Mouse (Mus musculus): ENCODE measurements around the gene Lhx5.

DNA sequence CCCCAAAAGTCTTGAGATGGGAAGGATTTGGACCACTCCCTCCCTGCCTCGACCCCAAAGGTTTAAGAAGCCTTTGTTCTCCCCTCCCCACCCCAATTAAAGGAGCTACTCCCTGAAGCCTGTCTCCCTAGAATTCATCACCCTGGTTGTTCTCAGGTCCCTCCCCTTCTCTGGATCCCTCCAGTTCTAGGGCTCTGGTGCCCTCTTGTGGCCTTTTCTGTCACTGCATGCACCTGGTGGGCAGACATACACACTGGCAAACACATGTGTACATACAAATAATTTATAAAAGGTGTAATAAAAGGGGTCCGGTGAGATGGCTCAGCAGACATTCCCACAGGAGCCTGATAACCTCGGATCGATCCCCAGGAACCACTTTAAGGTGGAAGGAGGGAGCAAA, 32.8 kb downstream of the Lhx5 start:
- TF ChIP-seq FLI1 (IDR thresholded peaks at IDR 0.05; ENCODE audit: low read length) (no peak), GATA1 (IDR thresholded peaks at IDR 0.05; ENCODE audit: borderline replicate concordance, low read length) (no peak)
